ENCODE assay signal across 1 mouse cellular context in the genomic region with DNA sequence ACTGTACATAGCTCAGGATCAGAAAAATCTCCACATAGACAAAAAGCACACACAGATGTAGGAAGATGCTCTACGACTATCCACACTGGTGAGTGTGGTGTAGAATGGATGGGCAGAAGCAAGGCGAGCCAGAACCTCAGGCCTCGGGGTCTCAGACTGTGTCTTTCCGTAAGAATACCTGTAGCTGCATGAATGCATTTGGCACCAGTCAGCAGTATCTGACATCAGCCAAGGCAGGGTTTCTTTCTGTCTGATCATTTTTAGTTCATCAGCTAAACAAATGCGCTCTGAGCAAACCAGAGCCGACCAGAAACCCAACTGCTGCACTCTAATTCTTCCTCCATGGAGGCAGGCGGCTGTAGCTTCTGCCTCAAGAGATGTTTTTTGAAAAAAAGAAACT.
TF ChIP-seq lines count a peak whose summit lies in the region.

No protein-coding gene starts in this region.

TF ChIP-seq in ES-E14, 5 proteins besides CTCF, POLR2A, EP300 and RAD21 (continued from another document):
- no peak for TF ChIP-seq ZC3H11A (IDR thresholded peaks at IDR 0.05; ENCODE audit: borderline replicate concordance, low read depth, low read length)
- no peak for TF ChIP-seq CHD2 (IDR thresholded peaks at IDR 0.05; ENCODE audit: low read depth, low read length)
- no peak for TF ChIP-seq ZNF384 (IDR thresholded peaks at IDR 0.05; ENCODE audit: low read depth, low read length)
- TF ChIP-seq HCFC1 (IDR thresholded peaks at IDR 0.05; ENCODE audit: borderline replicate concordance, insufficient read depth, low read length): no peak
TF ChIP-seq in ES-E14: peak in this region for 0.
